Mouse (Mus musculus) intestine, embryonic 15.5 days (tissue): ENCODE results near the gene Gm8127. TPM values are rescaled to one million over a fixed set of nuclear protein-coding genes. Genes with fewer than 3 reads are reported as not detected.
"Not testable (repeated sequence)": the region's sequence is repeated elsewhere in the genome, so short reads cannot be mapped to it uniquely, and the experiment has no call there.

Source experiments
- ATAC-seq: fragments of 200-750 bp; cut with Nextera tagmentation; 2 replicates; pipeline ENCODE4 v1.8.0; 2017; ENCODE audit warnings: moderate TSS enrichment, moderate library complexity
- H3K27ac ChIP-seq: fragments of 300-500 bp; sonication (generic); 2 replicates; pipeline ENCODE4 v1.5.1; 2015; ENCODE audit warnings: mild to moderate bottlenecking, inconsistent platforms
- H3K27me3 ChIP-seq: fragments of 300-500 bp; sonication (generic); replicated peaks from 2 replicates; pipeline ENCODE4 v1.6.1; 2015; ENCODE audit warnings: inconsistent platforms
- H3K36me3 ChIP-seq: fragments of 300-500 bp; sonication (generic); 2 replicates; pipeline ENCODE4 v1.6.1; 2015; ENCODE audit warnings: inconsistent platforms
- H3K4me1 ChIP-seq: fragments of 300-500 bp; sonication (generic); replicated peaks from 2 replicates; pipeline ENCODE4 v1.6.1; 2015; ENCODE audit warnings: inconsistent platforms
- H3K4me2 ChIP-seq: fragments of 300-500 bp; sonication (generic); replicated peaks from 2 replicates; pipeline ENCODE4 v1.6.1; 2015; ENCODE audit warnings: mild to moderate bottlenecking, inconsistent platforms
- H3K4me3 ChIP-seq: fragments of 300-500 bp; sonication (generic); replicated peaks from 2 replicates; pipeline ENCODE4 v1.5.1; 2015; ENCODE audit warnings: inconsistent platforms
- H3K9ac ChIP-seq: fragments of 300-500 bp; sonication (generic); 2 replicates; pipeline ENCODE4 v1.6.1; 2015; ENCODE audit warnings: inconsistent platforms
- H3K9me3 ChIP-seq: fragments of 300-500 bp; sonication (generic); 2 replicates; pipeline ENCODE4 v1.6.1; 2016; ENCODE audit warnings: inconsistent platforms
- WGBS: fragments of 180-500 bp; shearing (Covaris S2); methylation state at CpG from one replicate; pipeline ENCODE4 v1.1.7; 2015; 5-methylcytosine and 5-hydroxymethylcytosine counted together
- polyA plus RNA-seq: library from polyadenylated mRNA; unstranded; fragments of >200 nt; fragmentation: Nextera tagmentation; extraction: Ambion mirVana; gene quantifications from 2 replicates; pipeline ENCODE4 v1.2.1, GENCODE M21; 2015

The Gm8127 gene
- polyA plus RNA-seq: not detected in 2 replicates

DNA sequence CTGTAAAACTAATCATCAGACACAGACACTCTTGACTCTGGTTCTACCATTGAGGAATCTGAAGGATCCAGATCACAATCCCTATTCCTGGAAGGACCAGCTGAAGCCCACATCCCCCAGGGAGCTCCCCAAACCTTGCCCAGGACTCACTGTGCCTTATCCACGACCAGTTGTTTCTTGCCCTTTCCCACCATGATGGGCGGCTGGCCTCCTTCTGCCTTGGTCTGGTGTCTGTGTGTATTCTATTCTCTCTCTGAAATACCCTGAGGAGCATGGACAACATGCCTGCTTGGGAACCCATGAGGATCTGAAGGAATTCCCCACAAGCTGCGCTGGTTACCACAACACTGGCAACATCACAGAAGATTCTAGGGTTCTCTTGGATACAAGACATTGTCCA is at the start of gene Gm8127:
Gene Gm8127, minus strand, starts transcription at position 330 of the 400 bp plus-strand sequence.
- not testable (repeated sequence) for H3K4me3 ChIP-seq, H3K27me3 ChIP-seq, H3K9me3 ChIP-seq, ATAC-seq, H3K27ac ChIP-seq, H3K4me2 ChIP-seq, H3K4me1 ChIP-seq, H3K9ac ChIP-seq, H3K36me3 ChIP-seq
- 76% methylated on average over 3 of the region's 3 CpGs for whole genome bisulfite sequencing

GRCm38 (mm10) chr14:43337646-43338045 is 44.0 kb upstream of the Gm8127 start:
- ATAC-seq, H3K36me3 ChIP-seq, H3K9me3 ChIP-seq, H3K27ac ChIP-seq, H3K4me1 ChIP-seq, H3K4me2 ChIP-seq, H3K27me3 ChIP-seq, H3K4me3 ChIP-seq, H3K9ac ChIP-seq: not testable (repeated sequence)
- 76% methylated on average over 1 of the region's 1 CpGs for WGBS

GRCm38 (mm10) chr14:43331362-43331880 is 37.8 kb upstream of the Gm8127 start:
- not testable (repeated sequence) for ATAC-seq, H3K27me3 ChIP-seq, H3K4me2 ChIP-seq, H3K9ac ChIP-seq, H3K27ac ChIP-seq, H3K4me1 ChIP-seq, H3K36me3 ChIP-seq, H3K4me3 ChIP-seq, H3K9me3 ChIP-seq
- WGBS: 91% methylated on average over 11 of the region's 11 CpGs

DNA sequence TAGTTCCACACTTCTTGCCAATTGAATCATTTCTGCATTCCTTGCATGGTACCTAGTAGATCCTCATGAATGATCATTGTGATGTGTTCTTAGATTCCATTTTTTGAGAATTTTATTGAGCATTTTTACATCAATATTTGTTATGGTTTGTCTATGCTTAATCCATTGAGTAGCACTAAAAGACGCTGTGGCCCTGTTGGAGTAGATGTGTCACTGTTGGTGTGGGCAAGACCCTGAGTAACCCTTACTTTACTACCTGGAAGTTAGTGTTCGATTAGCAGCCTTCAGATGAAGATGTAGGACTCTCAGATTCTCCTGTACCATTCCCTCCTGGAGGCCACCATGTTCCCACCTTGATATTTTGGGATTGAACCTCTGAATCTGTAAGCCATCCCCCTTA is 35.0 kb upstream of the Gm8127 start:
- H3K4me1 ChIP-seq, ATAC-seq, H3K9ac ChIP-seq, H3K27me3 ChIP-seq, H3K9me3 ChIP-seq, H3K27ac ChIP-seq, H3K4me2 ChIP-seq, H3K36me3 ChIP-seq, H3K4me3 ChIP-seq: not testable (repeated sequence)
- 63% methylated on average over 2 of the region's 2 CpGs for WGBS

DNA sequence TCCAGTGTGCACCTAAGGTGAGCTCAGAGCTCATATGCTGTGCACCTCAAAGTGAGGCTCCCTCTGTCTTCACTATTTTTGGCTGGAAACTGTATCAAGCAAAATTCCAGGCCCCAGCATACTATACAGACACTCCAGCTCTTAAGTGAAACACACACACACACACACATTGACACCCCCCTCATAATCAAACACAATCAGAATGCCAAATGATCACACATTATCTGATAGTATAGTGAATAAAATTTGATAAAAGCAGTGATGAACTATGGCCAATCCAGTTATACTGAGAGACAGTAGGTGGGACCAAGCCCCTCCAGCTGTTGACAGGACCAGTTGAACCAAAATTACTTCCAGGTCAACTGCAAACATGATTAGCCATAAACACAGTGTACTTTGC is 25.9 kb upstream of the Gm8127 start:
- H3K4me1 ChIP-seq, H3K9ac ChIP-seq, ATAC-seq, H3K9me3 ChIP-seq, H3K4me2 ChIP-seq, H3K27ac ChIP-seq, H3K36me3 ChIP-seq, H3K27me3 ChIP-seq, H3K4me3 ChIP-seq: not testable (repeated sequence)

DNA sequence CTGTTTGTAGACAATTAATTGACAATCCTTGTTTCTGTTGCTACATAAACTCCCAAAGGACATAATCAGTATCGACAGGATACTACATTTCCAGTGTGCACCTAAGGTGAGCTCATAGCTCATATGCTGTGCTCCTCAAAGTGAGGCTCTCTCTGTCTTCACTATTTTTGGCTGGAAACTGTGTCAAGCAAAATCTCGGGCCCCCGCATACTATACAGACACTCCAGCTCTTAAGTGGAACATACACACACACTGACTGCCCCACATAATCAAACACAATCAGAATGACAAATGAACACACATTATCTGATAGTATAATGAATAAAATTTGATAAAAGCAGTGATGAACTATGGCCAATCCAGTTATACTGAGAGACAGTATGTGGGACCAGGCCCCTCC is 15.0 kb downstream of the Gm8127 start:
- H3K4me3 ChIP-seq, H3K27me3 ChIP-seq, H3K9me3 ChIP-seq, H3K27ac ChIP-seq, H3K4me2 ChIP-seq, ATAC-seq, H3K36me3 ChIP-seq, H3K4me1 ChIP-seq, H3K9ac ChIP-seq: not testable (repeated sequence)
- WGBS: 90% methylated on average over 3 of the region's 3 CpGs

GRCm38 (mm10) chr14:43278146-43278545 is 15.5 kb downstream of the Gm8127 start:
- H3K27ac ChIP-seq, H3K4me3 ChIP-seq, H3K9ac ChIP-seq, H3K9me3 ChIP-seq, H3K4me2 ChIP-seq, ATAC-seq, H3K36me3 ChIP-seq, H3K4me1 ChIP-seq, H3K27me3 ChIP-seq: not testable (repeated sequence)
- WGBS: 77% methylated on average over 4 of the region's 4 CpGs

GRCm38 (mm10) chr14:43277468-43277867 is 16.2 kb downstream of the Gm8127 start:
- H3K27me3 ChIP-seq, H3K4me2 ChIP-seq, H3K4me1 ChIP-seq, H3K27ac ChIP-seq, H3K4me3 ChIP-seq, H3K9ac ChIP-seq, H3K36me3 ChIP-seq, ATAC-seq, H3K9me3 ChIP-seq: not testable (repeated sequence)
- WGBS: 63% methylated on average over 2 of the region's 2 CpGs

- not testable (repeated sequence) for H3K9ac ChIP-seq, H3K27ac ChIP-seq, H3K27me3 ChIP-seq, ATAC-seq, H3K9me3 ChIP-seq, H3K36me3 ChIP-seq, H3K4me1 ChIP-seq, H3K4me3 ChIP-seq, H3K4me2 ChIP-seq
- WGBS: 87% methylated on average over 1 of the region's 1 CpGs
Measured at GRCm38 (mm10) chr14:43275752-43276151, 17.9 kb downstream of the Gm8127 start.

- 82% methylated on average over 8 of the region's 8 CpGs for WGBS
- not testable (repeated sequence) for H3K36me3 ChIP-seq, ATAC-seq, H3K4me2 ChIP-seq, H3K9me3 ChIP-seq, H3K9ac ChIP-seq, H3K4me3 ChIP-seq, H3K4me1 ChIP-seq, H3K27ac ChIP-seq, H3K27me3 ChIP-seq
Measured at GRCm38 (mm10) chr14:43274986-43275511, 18.6 kb downstream of the Gm8127 start, which contains the start of gene Gm9732. TSS of gene Gm9732 (plus strand) at chr14:43275036.

- not testable (repeated sequence) for H3K4me1 ChIP-seq, H3K4me3 ChIP-seq, H3K4me2 ChIP-seq, ATAC-seq, H3K9me3 ChIP-seq, H3K27ac ChIP-seq, H3K36me3 ChIP-seq, H3K9ac ChIP-seq, H3K27me3 ChIP-seq
- WGBS: 70% methylated on average over 1 of the region's 1 CpGs
Measured at GRCm38 (mm10) chr14:43273161-43273560, 20.5 kb downstream of the Gm8127 start.

DNA sequence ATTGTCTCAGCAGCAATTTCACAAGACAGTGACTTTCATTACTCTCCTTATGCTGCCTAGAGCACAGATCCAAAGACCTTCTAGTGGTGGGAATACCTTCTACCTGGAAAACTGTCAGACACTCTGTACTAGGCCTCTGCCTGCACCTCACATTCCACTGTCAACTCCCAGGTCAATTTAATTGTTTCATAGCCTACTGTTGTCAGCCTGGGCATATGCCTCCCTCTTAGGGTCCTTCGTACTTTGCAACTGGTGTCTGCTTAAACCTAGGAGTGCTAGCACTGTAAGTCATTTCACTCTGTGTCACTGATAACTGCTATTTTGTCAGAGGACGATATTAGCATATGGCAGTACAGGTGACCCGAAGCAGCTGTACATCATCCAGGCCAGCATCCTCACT is 24.4 kb downstream of the Gm8127 start:
- not testable (repeated sequence) for H3K4me3 ChIP-seq, H3K27ac ChIP-seq, H3K4me2 ChIP-seq, H3K27me3 ChIP-seq, H3K9me3 ChIP-seq, H3K9ac ChIP-seq, H3K4me1 ChIP-seq, ATAC-seq, H3K36me3 ChIP-seq
- WGBS: 88% methylated on average over 3 of the region's 3 CpGs

DNA sequence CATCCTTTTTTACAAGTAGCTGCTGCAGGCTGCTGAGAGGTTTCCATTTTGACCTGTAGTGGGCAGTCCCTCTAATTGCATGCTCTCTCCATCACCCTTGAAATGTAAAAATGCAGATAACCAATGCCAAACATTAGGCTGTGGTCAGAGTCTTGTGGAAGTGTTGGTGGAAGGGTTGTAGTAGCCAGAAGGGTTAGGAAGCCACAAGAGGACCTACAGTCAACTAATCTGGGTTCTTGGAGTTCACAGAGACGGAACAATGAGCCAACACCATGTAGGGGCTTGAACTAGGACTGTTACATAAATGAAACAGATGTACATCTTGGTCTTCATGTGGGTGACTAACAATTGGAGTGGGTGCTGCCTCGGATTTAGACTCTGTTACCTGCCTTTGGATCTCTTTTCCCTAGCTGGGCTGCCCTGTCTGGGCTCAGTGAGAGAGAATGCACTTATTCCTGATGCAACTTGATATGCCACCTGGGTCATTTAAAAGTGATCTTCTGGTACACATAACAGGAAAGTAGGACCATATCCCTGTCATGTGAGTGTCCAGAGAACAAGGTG is 25.0 kb downstream of the Gm8127 start:
- H3K9me3 ChIP-seq, H3K9ac ChIP-seq, H3K27ac ChIP-seq, H3K4me1 ChIP-seq, H3K4me3 ChIP-seq, ATAC-seq, H3K27me3 ChIP-seq, H3K4me2 ChIP-seq, H3K36me3 ChIP-seq: not testable (repeated sequence)
- 49% methylated on average over 2 of the region's 2 CpGs for WGBS
